Mouse (Mus musculus) lung, postnatal 0 days (tissue): ENCODE results near the gene Gria2.

Source experiments
- CTCF ChIP-seq: IDR thresholded peaks from 2 replicates; pipeline ENCODE4 v1.5.1; 2016; ENCODE audit warnings: antibody characterized with exemption, mild to moderate bottlenecking
- EP300 ChIP-seq: IDR thresholded peaks from 2 replicates; pipeline ENCODE4 v1.6.1; 2016; ENCODE audit warnings: antibody characterized with exemption, mild to moderate bottlenecking, control low read depth

DNA sequence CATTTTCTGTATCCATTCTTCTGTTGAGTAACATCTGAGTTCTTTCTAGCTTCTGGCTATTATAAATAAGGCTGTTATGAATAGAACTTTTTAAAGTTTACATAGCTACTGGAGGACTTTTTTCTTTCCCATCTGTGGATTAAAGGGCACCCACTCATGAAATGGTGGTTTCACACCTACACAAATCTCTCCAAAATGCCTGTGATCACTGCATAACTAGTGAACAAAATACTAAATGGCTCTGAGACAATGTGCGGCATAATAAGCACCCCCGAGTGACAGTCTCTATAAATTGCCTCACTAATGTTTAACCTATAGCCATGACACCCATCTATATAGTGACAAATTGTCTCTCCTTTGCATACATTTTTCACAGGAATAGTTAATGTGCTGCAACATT, 44.3 kb downstream of the Gria2 start:
- no peak for TF ChIP-seq CTCF
- TF ChIP-seq EP300 = no peak
